Mouse (Mus musculus): ENCODE data around the gene Kcmf1.
A peak's percentile ranks its signal among the peaks of the same experiment; 100 is the strongest.
"Not testable (repeated sequence)": the region's sequence is repeated elsewhere in the genome, so short reads cannot be mapped to it uniquely, and the experiment has no call there.

Gene Kcmf1

DNA sequence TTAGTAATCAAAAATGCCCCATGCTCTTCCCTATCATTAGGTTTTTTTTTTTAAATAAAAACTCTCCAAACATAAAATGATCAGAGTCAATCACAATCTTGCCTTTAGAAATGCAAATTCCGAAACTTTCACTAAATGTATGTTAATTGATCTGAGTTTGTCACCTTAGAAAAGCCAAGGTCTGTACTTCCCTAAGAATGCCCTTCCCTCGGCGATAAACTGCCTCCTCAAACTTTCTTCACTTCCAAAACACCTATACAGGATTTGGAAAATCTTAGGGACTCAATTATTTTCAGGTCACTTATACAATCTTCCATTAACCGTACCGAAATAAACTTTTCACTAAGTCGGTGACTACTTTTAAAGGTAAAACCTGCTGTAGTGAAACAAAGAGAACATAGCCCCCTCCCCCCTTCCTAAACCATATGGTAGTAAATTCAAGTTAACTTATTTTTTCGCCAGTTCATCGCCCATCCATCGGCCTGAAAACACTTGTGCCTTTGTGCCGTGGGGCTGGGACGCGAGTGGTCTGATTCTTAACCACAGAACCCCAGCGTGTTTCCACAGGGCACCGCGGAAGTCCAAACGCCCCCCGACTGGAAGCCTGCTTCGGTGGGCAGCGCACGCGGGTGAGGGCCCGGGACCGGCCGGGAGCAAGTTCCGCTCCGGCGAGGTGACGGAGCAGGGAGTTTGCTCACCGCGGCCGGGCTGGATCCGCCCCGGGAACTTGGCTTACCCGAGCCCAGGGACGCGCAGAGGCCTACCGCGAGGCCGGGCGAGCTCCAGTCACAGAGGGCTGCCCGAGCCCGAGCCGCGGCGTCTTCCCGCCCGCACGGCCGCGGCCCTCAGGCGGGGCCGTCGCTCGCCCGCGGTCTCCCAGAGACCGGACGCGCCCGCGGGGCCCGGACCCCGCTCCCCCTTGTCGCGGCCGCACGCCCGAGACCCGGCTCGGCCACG lies 1.3 kb downstream of the Kcmf1 start:
- peak; percentile 50 for DNase-seq

DNA sequence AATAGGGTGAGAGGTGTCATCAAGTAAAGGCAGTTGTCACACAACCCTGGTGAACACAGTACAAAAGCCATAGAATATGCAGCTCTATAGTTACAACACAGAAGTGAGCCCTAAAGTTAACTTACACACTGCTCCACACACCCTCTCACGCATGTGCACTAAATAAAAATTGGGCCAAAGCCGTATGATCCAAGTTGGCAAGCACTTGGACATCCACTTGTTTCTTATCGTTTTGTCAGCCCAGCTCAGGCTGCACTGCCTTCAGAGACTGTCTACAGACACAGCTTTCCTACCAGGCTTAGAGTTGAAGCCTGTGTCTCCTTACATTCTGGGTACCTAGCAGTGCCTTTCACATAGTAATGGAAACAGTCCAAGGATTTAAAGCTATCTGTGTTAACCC lies 4.8 kb downstream of the Kcmf1 start:
- no peak for DNase-seq

DNA sequence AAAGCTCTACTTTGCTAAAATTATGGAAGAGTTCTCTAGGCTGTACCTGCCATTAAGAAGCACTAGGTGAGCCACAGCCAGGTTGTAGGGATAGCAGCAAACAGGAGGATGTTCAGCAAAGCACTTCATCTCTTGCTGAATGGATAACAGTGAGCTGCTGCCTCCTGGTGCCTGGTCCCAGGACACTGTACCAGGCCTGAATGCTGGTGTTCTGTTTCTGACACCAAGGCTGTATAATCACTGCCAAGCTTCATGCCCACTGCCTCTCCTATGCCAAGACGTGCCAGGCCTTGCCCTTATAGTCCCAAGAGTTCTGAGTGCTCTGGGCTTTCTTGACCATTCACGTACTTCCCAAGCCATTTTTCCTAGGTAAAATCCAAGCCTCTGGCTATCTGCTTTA lies 8.5 kb downstream of the Kcmf1 start:
- no peak for DNase-seq

DNA sequence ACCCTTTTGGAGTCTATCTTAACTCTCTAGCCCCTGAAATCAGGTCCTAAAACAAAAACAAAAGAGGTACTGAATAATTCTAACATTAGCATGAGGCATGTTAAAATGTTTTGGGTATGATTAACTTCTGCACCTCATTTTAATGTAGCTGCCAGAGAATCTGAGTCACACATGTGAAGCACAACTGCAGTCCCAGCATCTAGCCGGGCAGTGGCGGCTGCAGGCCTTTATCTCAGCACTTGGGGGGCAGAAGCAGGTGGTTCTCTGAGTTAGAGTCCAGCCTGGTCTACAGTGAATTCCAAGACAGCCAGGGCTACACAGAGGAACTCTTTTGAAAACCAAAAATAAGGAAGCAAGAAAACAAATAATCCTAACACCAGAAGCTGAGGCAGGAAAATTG lies 11.1 kb downstream of the Kcmf1 start:
- DNase-seq = no peak

DNA sequence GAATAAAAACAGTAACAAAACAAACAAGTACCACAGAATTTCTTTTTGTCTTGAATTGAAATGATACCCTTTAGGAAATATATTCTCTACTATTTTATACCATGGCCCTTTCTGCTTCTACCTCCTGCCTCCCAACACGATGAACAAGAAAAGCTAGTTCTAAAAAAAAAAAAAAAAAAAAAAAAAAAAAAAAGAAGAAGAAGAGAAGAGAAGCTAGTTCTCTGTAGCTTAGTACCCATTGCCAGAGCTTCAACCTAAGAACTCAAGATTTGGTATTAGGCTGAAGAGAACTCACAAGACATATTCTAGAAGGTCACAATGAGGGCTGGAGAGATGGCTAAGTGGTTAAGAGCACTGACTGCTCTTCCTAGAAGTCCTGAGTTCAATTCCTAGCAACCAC lies 14.5 kb downstream of the Kcmf1 start:
- DNase-seq = no peak

DNA sequence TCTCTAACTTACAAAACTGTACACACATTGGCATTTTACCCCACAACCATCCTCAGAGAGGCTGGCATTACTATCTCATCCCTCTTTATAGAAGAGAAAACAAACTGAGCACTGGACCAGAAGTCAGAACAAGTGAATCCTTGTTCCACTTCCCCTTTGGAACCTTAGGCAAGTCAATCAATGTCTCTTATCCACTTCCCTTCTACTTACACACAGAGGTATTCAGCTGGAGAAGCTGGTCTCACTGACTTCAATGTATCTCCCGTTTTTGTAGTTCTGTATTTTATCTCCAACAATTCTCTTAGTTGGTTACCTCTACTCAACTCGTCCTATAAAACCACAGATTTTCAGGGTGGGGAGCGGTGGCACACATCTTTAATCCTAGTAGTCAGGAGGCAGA lies 15.0 kb downstream of the Kcmf1 start:
- DNase-seq = no peak

DNA sequence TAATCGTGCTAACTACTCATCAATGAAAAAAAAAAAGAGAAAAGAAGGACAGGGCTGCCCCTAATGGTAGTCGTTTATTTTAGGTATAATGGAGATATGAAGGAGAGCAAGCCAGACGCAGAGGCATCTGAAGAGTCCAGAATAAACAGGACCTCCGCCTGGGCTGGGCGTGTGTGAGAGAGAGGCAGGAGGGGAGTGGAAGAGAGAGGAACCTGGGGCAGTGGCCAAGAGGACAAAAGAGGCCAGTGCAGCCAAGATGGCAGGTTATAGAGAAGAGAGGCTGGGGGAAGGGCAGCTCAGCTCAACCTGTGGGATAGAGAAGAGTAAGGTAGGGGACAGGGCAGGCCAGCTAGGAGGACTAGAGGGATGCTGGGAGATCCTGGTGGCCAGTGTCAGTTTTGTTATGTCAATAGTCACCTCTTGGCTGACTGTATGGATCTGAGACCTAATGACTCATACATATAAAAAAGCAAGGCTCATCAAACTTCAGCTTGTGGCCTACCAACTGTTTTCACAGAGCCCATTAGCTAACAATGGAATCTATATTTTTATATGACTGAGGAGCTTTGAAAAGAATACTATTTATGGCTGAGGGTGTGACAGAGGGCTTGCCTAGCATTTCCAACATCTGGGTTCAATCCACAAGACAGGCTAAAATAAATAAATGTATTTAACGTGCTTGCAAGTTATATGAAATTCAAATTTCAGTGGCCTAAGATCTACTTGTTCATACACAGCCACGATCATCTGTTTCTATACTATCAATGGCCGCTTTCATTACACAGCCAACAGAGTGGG lies 16.9 kb downstream of the Kcmf1 start:
- DNase-seq = no peak

DNA sequence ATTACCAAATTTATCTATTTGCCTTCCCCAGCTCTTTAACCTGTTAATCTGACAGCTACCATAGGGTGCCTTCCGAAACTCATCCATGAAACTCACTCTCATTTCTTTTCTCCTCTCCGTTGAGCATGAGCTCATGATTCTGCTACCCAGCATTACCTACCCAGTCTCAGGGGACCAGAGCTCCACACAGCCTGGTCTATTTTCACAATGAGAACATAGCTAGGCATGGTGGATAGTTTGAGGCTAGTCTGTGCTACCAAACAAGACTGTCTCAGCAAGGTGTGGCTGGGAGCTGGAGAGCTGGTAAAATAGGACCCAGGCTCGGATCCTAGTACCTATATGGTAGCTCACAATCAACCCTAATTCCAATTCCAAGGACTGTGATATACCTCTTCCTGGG lies 17.6 kb downstream of the Kcmf1 start:
- no peak for DNase-seq

DNA sequence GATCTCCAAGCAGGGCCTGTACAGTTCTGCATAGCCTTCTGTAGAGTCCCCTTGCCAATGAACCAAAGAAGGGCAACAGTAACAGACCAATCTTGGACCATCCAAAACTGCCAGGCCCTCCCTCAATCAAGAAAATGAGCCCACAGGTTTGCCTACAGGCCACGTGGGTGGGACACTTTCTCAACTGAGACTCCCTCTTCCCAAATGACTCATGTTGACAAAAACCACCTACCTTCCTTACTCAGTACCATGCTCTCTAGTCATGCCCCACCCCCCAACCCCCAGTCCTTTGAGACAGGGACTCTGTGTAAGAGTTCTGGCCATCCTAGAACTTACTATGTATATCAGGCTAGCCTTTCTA lies 18.2 kb downstream of the Kcmf1 start:
- no peak for DNase-seq

DNA sequence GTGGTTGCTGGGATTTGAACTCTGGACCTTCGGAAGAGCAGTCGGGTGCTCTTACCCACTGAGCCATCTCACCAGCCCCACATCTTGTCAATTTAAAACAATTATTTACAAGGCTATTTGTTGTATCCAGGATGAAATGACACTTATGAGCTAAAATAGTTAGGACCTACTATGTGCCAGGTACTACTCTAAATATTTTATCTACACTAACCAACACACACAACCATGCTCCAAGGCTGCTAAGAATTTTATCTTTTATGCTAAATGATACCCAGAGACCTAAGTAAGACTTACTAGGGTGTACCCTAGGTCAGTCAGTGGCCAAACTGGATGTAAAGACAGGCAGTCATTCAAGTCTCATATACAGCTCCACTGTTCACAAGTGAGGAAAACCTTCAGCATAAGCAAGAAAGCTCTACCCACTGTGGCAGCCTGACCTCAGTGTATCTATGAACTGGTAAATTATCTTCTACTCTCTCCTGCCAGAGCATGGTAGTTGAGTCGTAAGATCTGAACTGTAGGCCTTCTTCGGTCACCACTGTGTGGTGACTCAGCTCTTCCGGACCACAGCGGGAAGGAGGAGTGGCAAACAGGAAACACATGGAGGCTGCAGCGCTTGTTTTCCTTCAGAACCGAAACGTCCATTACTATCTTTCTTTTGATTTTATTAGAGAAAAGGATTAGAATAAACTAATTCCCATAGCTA lies 18.7 kb downstream of the Kcmf1 start:
- no peak for DNase-seq

DNA sequence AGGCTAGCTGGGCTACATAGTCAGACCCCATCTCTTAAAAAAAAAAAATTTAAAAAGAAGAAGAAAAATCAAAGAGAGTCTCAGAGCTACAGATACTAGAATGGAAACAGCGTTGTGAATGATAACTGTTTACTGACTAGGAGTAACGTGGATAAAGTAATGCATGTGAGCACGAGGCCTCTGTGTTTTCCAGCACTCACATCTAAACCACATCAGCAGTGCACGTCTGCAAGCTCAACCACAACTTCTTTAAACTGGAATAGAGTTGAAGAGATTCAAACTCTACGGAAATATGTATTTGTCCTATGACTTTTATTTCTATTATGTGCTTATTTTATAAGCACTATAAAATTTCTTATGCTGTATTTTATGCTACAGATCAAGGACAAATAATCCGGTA lies 23.1 kb downstream of the Kcmf1 start:
- DNase-seq = no peak

DNA sequence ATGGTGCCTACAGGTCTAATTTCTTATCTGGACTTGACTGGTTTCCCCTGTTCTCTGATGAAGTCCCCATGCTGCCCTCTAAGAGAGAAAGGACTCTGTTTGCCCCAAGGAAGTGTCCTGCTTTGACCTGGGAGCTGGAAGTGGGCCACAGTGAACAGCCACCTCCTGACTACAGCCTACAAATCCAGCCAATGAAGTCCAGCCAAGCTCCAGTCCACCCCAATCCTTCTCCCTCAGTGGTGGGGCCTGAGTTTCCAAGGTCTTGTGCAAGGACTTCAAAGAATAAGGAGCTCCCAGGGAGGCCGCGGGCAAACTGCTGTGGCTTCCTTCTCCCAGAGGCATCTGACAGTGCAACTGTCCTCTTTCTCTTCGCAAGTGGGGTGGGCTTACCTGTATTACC lies 26.4 kb downstream of the Kcmf1 start:
- peak; percentile 77 for DNase-seq

DNA sequence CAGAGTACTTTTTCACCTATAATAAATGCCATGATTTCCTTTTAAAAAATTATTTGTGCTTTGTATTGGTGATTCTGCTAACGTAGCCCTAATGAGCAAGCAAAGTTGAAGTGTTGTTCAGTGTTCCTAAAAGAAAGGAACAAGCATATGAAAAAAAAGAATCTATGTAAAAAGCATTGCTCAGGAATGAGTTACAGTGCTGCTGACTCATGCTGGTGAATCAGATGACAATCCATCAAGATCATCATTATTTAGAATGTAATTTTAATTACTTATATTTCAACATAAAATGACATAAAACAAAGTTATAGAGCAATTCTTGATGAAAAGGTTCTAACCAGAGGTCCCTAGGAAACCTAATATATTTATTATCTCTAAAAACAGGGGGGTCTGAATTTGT lies 27.5 kb downstream of the Kcmf1 start:
- DNase-seq = no peak

DNA sequence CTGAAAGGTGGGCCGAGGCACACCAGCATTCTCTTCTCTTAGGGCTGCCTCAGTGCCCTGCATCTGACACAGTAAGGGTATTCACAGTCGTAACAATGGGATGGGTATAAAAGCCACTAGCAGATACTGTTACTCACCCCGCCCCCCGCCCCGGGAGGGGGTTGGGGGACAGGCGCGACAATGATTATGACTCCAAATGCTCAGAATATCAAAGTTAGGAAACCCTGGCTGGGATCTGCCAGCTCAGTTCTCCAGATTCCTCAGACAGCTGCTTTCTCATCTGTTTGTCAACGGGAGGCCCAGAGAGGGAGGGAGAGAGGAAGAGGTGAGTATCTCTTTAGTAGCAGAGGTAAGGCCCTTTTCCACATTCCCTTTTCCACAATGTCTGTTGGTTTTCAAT lies 30.2 kb downstream of the Kcmf1 start:
- DNase-seq = no peak

DNA sequence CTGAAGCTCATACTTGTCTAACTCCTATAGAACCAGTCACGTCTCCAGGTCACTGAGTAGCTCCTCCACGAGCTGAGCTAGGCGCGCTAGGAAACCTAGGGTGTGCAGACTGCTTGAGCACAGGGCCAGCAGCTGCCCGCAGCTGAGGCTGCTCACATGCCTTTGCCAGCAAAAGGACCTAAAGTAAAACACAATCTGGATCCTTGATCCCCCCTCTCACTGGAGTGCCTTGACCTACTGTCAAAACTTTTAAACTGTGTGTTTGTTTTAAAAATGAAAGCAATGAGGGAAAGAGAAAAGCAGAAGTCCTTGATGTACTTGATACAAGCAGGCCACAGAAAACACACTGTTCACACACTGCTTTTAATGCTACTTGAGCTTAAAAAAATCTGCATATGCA lies 31.1 kb downstream of the Kcmf1 start:
- DNase-seq = no peak

DNA sequence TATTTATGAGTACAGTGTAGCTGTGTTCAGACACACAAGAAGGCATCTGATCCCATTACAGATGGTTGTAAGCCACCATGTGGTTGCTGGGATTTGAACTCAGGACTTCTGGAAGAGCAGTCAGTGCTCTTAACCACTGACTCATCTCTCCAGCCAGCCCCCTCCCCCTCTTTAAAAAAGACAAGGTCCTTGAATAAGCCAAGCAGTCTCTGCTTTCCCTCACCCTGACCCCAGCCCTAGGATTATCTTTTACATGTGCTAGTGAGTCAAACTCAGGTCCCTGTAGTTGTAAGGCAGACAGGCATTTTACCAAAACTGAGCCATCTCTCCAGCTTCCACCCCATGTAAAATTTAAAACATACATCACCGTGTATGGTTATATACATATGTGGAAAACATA lies 32.0 kb downstream of the Kcmf1 start:
- DNase-seq = no peak

DNA sequence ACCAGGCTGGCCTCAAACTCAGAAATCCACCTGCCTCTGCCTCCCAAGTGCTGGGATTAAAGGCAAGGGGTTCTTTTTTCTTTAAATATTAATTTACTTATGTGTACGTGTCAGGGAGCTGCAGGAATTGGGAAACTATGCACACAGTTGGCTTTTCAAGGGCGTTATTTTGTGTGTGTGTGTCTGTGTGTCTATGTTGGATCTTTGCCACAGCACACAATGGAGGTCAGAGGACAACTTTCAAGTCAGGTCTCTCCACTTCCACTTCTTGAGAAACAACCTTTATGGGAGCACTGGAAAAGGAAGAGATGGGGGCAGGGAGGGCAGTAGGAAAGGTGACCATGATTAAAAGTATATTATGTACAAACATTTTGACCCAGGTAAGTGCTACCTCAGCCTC lies 33.5 kb downstream of the Kcmf1 start:
- no peak for DNase-seq

DNA sequence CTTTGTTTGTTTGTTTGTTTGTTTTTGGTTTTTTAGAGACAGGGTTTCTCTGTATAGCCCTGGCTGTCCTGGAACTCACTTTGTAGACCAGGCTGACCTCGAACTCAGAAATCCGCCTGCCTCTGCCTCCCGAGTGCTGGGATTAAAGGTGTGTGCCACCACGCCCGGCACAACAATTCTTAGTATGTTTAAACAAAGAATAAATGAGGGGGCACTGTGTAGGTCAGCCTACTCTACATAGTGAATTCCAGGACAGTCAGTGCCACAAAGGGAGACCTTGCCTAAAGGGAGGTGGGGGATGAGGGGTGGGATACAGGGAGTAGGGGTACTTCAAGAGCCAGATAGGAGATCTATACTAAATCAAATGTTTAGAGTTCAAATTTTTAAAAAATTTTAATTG lies 37.1 kb downstream of the Kcmf1 start:
- DNase-seq = not testable (repeated sequence)

DNA sequence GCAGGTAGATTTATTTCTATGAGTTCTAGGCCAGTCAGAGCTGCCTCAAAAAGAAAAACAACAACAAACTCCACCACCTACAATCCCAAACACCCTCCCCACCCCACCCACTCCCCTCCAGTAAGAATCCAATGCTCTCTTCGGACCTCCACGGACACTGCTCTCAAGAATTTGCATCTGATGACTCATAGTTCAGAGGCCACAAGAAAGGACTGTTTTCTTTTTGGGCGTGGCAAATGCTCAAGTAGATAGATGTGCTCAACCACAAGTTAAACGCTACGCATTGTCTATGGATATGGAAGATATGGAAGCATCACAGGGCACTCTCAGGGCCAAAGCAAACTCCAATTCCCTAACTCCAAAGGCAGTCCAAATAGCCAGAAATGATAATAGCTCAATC lies 45.5 kb downstream of the Kcmf1 start:
- no peak for DNase-seq

DNA sequence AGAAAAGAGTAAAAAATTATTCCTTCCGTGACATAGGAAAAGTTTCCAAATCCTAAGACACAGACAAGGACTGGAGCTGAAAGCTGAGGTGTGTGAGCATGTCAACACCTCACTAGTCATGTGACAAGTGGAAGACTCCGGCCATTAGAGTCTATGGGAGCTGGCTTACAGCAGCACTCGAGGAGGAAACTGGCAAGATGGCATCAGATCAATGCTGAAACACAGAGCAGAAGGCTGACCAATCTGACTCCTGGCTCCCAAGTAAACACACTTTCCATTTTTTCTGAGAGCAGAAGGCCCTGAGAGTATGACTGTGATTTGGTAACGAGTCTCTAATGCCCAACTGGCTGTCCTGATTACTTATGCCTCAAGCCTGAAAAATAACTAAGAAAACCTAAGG lies 47.6 kb downstream of the Kcmf1 start:
- DNase-seq = no peak

DNA sequence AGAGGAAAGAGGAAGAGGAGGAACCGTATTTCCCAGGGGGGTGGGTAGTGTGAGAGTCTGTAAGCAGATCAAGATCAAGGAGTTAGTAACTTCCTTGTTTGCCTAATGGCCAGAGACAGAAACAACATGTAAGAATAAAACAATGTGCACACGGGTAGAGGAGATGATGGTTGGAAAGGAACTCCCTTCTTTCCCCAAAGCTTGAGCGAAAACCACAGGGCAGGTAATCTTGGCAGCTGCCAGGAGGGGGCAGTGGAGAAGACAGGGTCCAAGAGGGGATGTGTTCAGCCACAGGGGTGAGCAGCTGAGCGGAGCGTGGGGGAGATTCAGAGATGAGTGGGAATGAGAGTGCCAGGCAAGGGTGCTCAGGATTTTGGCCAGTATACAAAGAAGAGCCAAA lies 48.1 kb downstream of the Kcmf1 start:
- peak; percentile 25 for DNase-seq

DNA sequence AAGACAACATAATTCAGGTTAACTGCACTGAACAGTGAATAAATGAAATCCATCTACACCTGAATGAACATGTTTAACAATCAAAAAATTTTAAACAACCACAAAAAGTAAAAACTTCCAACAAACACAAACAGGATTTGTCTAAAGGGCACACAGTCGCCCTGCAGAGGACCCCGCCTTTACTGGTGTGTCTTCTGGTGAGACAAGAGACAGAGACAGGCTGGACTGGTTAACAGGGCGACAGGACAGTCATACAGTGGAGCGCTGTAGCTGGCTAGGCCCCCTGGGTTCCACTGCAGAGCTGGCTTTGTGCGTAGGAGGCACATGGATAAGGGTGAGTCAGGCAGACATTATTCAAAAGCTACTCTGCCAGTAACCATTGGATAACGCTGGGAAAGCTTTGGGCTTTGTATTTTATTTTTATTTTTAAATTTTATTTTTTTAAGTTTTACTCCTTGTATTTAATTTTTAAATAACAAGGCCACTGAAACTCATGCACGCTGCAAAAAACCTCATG lies 57.7 kb downstream of the Kcmf1 start:
- no peak for DNase-seq
